Mouse (Mus musculus) c-Kit-positive CD71-positive TER-119-positive erythroid progenitor cells, embryonic 14.5 days (primary cell): ENCODE results near the gene Clk3.
"Not testable (repeated sequence)": the region's sequence is repeated elsewhere in the genome, so short reads cannot be mapped to it uniquely, and the experiment has no call there.

Experiments
- DNase-seq: peaks from one replicate; pipeline ENCODE4 v3.0.0-alpha.2; 2013; ENCODE audit warnings: low spot score

The Clk3 gene

DNA sequence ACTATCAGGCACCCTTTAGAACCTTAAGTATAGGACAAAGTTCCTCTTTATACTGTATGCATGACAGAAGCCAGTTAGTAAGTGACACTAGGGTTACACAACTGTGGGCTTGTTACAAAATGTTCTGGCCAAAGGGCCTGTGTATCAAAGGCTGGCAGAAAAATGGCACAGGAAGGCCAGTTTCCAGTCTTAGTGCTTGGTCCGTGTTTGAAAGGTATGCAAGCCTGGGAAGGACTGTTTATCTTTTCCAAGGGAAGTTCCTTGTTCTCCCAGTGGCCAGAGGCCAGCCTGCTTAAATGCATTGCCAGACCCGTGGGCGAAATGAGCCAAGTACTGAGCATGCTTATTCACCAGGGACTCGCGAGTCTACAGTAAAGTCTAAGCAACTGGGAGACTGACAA is 42.3 kb downstream of the Clk3 start:
- DNase-seq = no peak

GRCm38 (mm10) chr9:57722371-57722770 is 43.3 kb downstream of the Clk3 start:
- DNase-seq = no peak

- no peak for DNase-seq
Observed at GRCm38 (mm10) chr9:57720736-57721135, 44.9 kb downstream of the Clk3 start.

GRCm38 (mm10) chr9:57718408-57718807 is 47.3 kb downstream of the Clk3 start:
- DNase-seq = no peak

DNA sequence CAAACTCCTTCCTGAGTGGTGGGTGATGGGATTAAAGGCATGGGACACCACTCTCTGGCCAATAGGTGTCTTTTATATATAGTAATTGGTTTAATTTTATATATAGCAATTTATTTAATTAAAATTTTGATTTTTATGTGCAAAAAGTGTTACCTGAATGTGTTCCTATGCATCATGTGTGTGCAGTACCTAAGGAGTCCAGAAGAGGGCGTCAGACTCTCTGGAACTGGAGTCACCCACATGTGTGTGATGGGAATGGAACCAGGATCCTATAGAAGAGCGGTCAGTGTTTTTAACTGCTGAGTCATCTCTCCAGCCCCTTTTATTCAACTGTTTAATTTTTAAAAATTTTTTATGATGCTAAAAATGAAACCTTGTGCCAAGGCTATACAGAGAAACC is 53.5 kb downstream of the Clk3 start:
- no peak for DNase-seq

GRCm38 (mm10) chr9:57710214-57710613 is 55.4 kb downstream of the Clk3 start:
- not testable (repeated sequence) for DNase-seq

DNA sequence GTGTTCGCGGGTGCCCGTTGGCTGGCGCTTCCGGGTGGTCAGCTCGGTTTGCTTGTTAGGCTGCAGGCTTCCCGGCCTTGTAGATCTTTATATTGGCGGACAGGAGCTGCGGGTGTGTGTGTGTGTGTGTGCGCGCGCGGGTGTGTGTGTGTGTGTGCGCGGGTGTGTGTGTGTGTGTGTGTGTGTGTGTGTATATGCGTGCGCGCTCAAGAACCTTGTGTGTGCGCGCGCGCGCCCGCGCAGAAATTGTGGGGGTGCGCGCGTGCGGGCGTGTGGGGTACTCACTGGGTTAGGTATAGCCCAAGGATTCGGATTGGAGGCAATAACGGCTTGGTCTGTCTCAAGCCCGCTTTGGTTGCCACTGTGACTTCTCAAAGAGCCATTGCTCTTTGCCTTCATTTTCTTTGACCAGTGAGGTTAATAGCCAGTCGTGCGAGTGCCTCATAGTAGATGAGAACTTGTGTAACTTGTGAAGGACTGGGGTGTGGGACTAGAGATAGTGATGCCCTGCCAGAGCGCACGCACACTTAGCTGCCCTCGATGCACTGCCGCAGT is 56.9 kb downstream of the Clk3 start:
- DNase-seq = peak; percentile 56

GRCm38 (mm10) chr9:57708068-57708719 is 57.5 kb downstream of the Clk3 start, which contains the start of gene Edc3:
TSS of gene Edc3 (plus strand) at chr9:57708540.
- DNase-seq = peak; percentile 83

GRCm38 (mm10) chr9:57706496-57706895 is 59.2 kb downstream of the Clk3 start:
- DNase-seq = no peak
